Comparison of ENCODE assay signal across 9 mouse cellular contexts in the genomic region with DNA sequence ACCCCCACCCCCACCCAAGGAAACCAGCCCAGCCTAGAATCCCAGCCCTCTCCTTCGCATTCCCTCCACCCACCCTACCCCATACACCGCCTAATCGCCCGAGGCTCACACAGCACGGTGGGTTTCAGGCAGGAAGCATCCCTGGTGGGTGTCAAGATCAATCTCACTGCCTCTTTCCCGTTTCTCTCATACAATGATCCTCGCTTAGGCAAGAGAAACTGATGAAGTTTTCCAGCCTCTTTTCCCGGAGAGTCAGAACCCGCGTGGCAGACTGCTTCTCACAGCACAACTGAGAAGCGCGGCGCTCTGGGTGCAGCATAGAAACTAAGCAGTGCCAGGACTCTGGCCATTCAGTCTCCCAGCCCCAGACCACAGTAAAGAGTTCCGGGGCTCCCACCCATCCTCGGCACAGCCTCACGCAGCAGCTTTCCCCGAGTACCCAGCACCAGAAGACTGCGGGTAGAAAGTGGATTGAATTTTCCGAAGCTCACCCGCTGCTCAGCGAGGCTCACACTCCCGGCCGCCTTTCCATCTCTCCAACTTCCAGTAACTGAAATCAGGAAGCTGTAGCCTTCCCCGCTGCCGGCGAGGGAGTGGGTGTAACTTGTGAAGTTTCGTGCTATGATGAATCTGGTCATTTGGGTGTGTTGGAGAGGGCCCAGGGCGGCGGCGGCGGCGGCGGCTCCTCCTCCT.
DNase-seq lines count a peak whose midpoint lies in the region; ATAC-seq and TF ChIP-seq lines count a peak whose summit lies in the region.
"Had no signal": no experiment of that assay in that cellular context is flagged by ENCODE, and none has a peak within 500 bp of the region (broad histone marks: within the 10 kb centered on the region; RNA-seq: fewer than 3 reads in every experiment).

No protein-coding gene starts in this region.

- TF ChIP-seq POLR2A in thymus, adult 2 months (IDR thresholded peaks at IDR 0.05; ENCODE audit: control insufficient read depth, extremely low read depth, insufficient read depth, low read length, poor library complexity): no peak

- no peak overlapping the region for H3K27ac ChIP-seq in thymus, adult 2 months (ENCODE audit: control insufficient read depth, insufficient read depth, low read length)
- 0 out of 2 replicates have a peak overlapping the region, but pooled peaks have one; percentile 51 for H3K27ac ChIP-seq in intestine, embryonic 16.5 days (ENCODE audit: low read length)
- H3K27ac ChIP-seq in limb, embryonic 12.5 days: peak overlapping the region; percentile 78
- no peak overlapping the region for H3K27ac ChIP-seq in midbrain, embryonic 14.5 days (replicated peaks; ENCODE audit: low read depth, low read length)
- H3K27ac ChIP-seq in stomach, embryonic 15.5 days: peak overlapping the region; percentile 79

- no peak for DNase-seq in thymus, adult 2 months
- no peak for DNase-seq in thymus, adult 18-20 months
- peak; percentile 55 for DNase-seq in embryo, embryonic 9.5 days (ENCODE audit: extremely low spot score)
- peak; percentile 95 for DNase-seq in heart, adult 11 months
- DNase-seq in midbrain, embryonic 14.5 days: peak; percentile 67

- ATAC-seq in intestine, embryonic 16.5 days: peak; percentile 60
- ATAC-seq in limb, embryonic 12.5 days (ENCODE audit: insufficient number of reproducible peaks, insufficient read depth, low FRiP score, low TSS enrichment, low read depth): peak; percentile 63
- peak; percentile 63 for ATAC-seq in midbrain, embryonic 14.5 days (ENCODE audit: low FRiP score, low TSS enrichment)
- ATAC-seq in stomach, embryonic 15.5 days (ENCODE audit: insufficient read depth, low FRiP score, low read depth): peak; percentile 63; the same call in 1 of the 2 replicates

- H3K4me1 ChIP-seq in thymus, adult 2 months (replicated peaks; ENCODE audit: control insufficient read depth, insufficient read depth, low read length): peaks cover 12% of the 10 kb centered on the region
- H3K4me1 ChIP-seq in intestine, embryonic 16.5 days (ENCODE audit: control insufficient read depth, insufficient read depth, low read length): peaks cover 28% of the 10 kb centered on the region
- peaks cover 49% of the 10 kb centered on the region for H3K4me1 ChIP-seq in limb, embryonic 12.5 days (replicated peaks)
- peaks cover 12% of the 10 kb centered on the region; the same call in 1 of the 2 replicates for H3K4me1 ChIP-seq in midbrain, embryonic 14.5 days (ENCODE audit: control insufficient read depth, insufficient read depth, low read length)
- H3K4me1 ChIP-seq in stomach, embryonic 15.5 days: peaks cover 12% of the 10 kb centered on the region; the same call in 1 of the 2 replicates

- peak overlapping the region; percentile 68 for H3K9ac ChIP-seq in intestine, embryonic 16.5 days (ENCODE audit: low read depth, low read length)
- H3K9ac ChIP-seq in limb, embryonic 12.5 days (replicated peaks): peak overlapping the region; percentile 67
- H3K9ac ChIP-seq in midbrain, embryonic 14.5 days (replicated peaks; ENCODE audit: low read length): peak overlapping the region; percentile 36
- H3K9ac ChIP-seq in stomach, embryonic 15.5 days: peak overlapping the region; percentile 44

- 6% methylated on average over 33 of the region's 33 CpGs for WGBS in thymus, adult 2 months
- under 1% methylated on average over 33 of the region's 33 CpGs for WGBS in intestine, embryonic 16.5 days
- under 1% methylated on average over 27 of the region's 33 CpGs for WGBS in limb, embryonic 12.5 days
- 1% methylated on average over 33 of the region's 33 CpGs for WGBS in midbrain, embryonic 14.5 days
- WGBS in stomach, embryonic 15.5 days: under 1% methylated on average over 31 of the region's 33 CpGs

- H3K4me2 ChIP-seq in intestine, embryonic 16.5 days (ENCODE audit: low read depth, low read length): peak overlapping the region; percentile 90
- peak overlapping the region; percentile 86 for H3K4me2 ChIP-seq in limb, embryonic 12.5 days
- H3K4me2 ChIP-seq in midbrain, embryonic 14.5 days (ENCODE audit: low read length): peak overlapping the region; percentile 71
- H3K4me2 ChIP-seq in stomach, embryonic 15.5 days: peak overlapping the region; percentile 85

- peak overlapping the region; percentile 17 for H3K4me3 ChIP-seq in thymus, adult 2 months (ENCODE audit: control insufficient read depth, insufficient read depth, low read length)
- peak overlapping the region; percentile 53 for H3K4me3 ChIP-seq in intestine, embryonic 16.5 days (ENCODE audit: low read length)
- peak overlapping the region; percentile 47 for H3K4me3 ChIP-seq in limb, embryonic 12.5 days (replicated peaks)
- H3K4me3 ChIP-seq in midbrain, embryonic 14.5 days (replicated peaks; ENCODE audit: low read depth, low read length): peak overlapping the region; percentile 30
- H3K4me3 ChIP-seq in stomach, embryonic 15.5 days (replicated peaks): peak overlapping the region; percentile 52

- peaks cover 7% of the 10 kb centered on the region; the same call in 1 of the 2 replicates for H3K27me3 ChIP-seq in thymus, adult 2 months (ENCODE audit: control insufficient read depth, insufficient read depth, low read length)
- H3K27me3 ChIP-seq in intestine, embryonic 16.5 days (replicated peaks; ENCODE audit: control insufficient read depth, insufficient read depth, low read length): no peaks in the 10 kb centered on the region
- no peaks in the 10 kb centered on the region for H3K27me3 ChIP-seq in limb, embryonic 12.5 days
- H3K27me3 ChIP-seq in midbrain, embryonic 14.5 days (ENCODE audit: control insufficient read depth, insufficient read depth, low read length): no peaks in the 10 kb centered on the region
- H3K27me3 ChIP-seq in stomach, embryonic 15.5 days (replicated peaks): no peaks in the 10 kb centered on the region; the same call in 1 of the 2 replicates

- TF ChIP-seq CTCF in thymus, adult 2 months (IDR thresholded peaks at IDR 0.05; ENCODE audit: borderline replicate concordance, control insufficient read depth, extremely low read depth, insufficient read depth, low read length, poor library complexity): no peak

- H3K9me3 ChIP-seq in intestine, embryonic 16.5 days (ENCODE audit: control insufficient read depth, low read length): peaks cover 5% of the 10 kb centered on the region; the same call in 1 of the 2 replicates
- H3K9me3 ChIP-seq in limb, embryonic 12.5 days: peaks cover 4% of the 10 kb centered on the region; the same call in 1 of the 2 replicates
- no peaks in the 10 kb centered on the region for H3K9me3 ChIP-seq in midbrain, embryonic 14.5 days (ENCODE audit: control insufficient read depth, low read length)
- H3K9me3 ChIP-seq in stomach, embryonic 15.5 days: no peaks in the 10 kb centered on the region

- H3K36me3 ChIP-seq in thymus, adult 2 months (ENCODE audit: control insufficient read depth, insufficient read depth, low read length): no peaks in the 10 kb centered on the region
- no peaks in the 10 kb centered on the region for H3K36me3 ChIP-seq in intestine, embryonic 16.5 days (ENCODE audit: control insufficient read depth, insufficient read depth, low read length)
- peaks cover 3% of the 10 kb centered on the region; the same call in 1 of the 2 replicates for H3K36me3 ChIP-seq in limb, embryonic 12.5 days
- no peaks in the 10 kb centered on the region for H3K36me3 ChIP-seq in midbrain, embryonic 14.5 days (ENCODE audit: control insufficient read depth, insufficient read depth, low read length)
- H3K36me3 ChIP-seq in stomach, embryonic 15.5 days: no peaks in the 10 kb centered on the region
- H3K36me3 ChIP-seq: G1E had no signal

Comparison
In these comparisons a context has a peak if more than half of its experiments do, and no peak if none do; other contexts are left out.
1. DNase-seq: peak in embryo, embryonic 9.5 days (single experiment), heart, adult 11 months (single experiment) and midbrain, embryonic 14.5 days (single experiment); none in thymus, adult 2 months (single experiment) and thymus, adult 18-20 months (0 of 2).
2. H3K27ac ChIP-seq: peak in intestine, embryonic 16.5 days (single experiment), limb, embryonic 12.5 days (single experiment) and stomach, embryonic 15.5 days (single experiment); none in thymus, adult 2 months (single experiment) and midbrain, embryonic 14.5 days (single experiment).
3. Peak in every context shown above with its lines, with median percentiles within 50 percentile points of each other: H3K4me3 ChIP-seq, ATAC-seq, H3K4me2 ChIP-seq and H3K9ac ChIP-seq.